Mouse (Mus musculus) cerebellum, adult (tissue): ENCODE results near the gene Olfr1417.
A peak's percentile ranks its signal among the peaks of the same experiment; 100 is the strongest.

Experiments used
- ATAC-seq: cut with Nextera tagmentation; 2 replicates; pipeline ENCODE4 v1.9.2; 2017; ENCODE audit warnings: mild to moderate bottlenecking, moderate library complexity, mixed read lengths; ENCODE audit not compliant: insufficient number of reproducible peaks, low FRiP score, low TSS enrichment

Gene Olfr1417

DNA sequence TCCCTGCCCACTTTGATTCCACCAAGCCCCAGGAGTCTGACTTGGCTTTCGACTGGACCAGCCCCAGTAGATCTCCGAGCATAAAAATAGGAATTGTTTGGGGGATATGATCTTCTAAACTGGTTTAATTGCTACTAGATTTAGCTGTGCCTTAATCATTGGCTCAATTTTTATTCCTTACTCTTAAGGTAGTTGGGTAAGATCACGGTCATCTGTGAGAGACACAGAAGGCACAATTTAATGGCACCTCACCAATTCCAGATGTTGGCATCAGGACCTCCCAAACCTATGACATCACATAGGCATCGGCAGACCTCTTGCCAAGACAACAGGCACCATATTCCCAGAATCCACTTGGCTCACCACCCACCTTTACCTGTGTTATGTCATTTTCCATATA lies at the start of gene Olfr1417:
Olfr1417 (minus strand) TSS at position 101 of the 400 bp plus-strand sequence.
- no peak for ATAC-seq

DNA sequence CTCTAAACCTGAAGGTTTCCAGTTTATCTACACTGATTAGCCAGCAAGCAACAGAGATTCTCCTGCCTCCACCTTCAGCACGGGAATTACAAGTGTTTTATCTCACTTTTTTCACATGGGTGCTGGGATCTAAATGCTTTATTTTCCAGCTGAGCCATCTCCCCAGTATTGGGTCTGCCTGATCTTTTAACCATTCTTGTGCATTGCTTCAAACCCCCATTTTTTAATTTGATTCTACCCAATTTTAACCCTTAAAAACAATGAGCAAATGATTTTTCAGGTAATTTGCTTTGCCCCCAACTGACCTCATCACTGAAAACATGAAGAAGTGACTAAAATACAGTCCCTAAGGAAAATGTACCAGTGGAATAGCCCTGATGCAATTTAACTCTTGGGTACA lies 47.2 kb upstream of the Olfr1417 start, which contains the start of gene Olfr1420:
Olfr1420 (plus strand) TSS at position 301 of the 400 bp plus-strand sequence.
- no peak for ATAC-seq

DNA sequence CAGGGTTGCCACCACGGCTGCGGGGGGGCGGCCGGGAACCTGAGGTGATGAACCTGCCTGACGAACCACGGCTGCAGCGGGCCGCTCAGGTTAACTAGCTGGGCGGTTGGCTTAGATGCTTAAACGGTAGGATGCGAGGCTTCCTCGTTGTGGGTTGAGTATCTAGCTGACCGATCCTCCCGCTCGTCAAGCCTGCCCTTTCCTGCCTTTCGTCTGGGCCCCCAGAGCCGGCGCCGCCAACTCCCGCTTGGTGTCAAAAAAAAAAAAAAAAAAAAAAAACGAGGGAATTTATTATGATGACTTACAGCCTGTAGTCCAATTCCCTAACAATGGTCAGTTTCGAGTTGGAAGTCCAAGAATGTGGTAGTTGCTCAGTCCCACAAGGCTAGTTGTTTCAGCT lies 39.4 kb upstream of the Olfr1417 start:
- peak; percentile 45; the same call in 1 of the 2 replicates for ATAC-seq

DNA sequence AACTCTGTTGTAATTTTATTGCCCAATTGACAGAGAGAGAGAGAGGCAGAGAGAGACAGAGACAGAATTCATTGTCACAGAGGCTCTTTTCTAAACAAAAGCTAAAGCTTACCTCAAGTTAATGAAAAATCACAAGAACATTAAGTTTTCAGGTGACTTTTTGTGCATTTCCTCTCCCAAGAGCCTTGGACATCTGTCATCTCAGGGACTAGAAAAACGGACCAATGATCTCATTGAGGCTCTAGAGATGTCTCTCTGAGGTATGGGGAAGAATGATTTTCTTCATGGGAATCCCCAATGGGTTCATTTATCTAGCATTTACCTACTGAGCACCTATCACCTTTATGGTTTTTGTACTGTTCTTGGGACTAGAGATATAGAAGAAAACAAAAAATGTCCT lies 36.0 kb upstream of the Olfr1417 start, which contains the start of gene Olfr1419:
Olfr1419 (minus strand) TSS at position 101 of the 400 bp plus-strand sequence.
- ATAC-seq: no peak

DNA sequence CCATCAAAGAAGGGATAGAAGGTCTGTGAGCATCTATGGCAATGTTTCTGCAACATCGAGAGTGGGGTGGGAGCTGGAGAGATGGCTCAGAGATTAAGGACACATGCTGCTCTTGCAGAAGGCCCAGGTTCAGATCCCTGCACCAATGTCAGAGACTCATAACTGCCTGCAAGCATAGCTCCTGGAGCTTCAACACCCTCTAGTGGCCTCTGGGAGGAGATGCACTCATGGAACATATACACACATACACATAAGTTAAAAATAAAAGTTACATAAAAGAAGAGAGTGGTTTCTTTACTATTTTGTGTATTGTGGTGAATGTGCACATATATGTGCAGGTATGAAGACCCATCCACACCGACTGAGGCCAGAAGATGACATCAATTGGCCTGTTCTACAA lies 28.8 kb upstream of the Olfr1417 start:
- no peak for ATAC-seq

DNA sequence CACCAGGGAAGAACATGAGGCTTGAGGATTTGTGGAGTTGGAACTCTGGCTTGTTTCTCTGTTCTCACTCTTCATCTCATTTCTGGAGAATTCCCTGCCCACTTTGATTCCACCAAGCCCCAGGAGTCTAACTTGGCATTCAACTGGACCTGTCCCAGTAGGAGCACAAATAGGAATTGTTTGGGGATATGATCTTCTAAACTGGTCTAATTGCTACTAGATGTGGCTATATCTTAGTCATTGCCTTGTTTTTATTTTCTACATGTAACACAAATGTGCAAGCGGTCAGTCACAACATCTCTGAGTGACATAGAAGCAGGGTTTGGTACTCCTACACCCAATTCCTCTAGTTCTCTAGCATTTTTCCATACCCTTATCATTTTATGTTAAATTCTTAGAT lies 21.9 kb upstream of the Olfr1417 start, which contains the start of gene Olfr1418:
Olfr1418 (minus strand) TSS at position 101 of the 400 bp plus-strand sequence.
- ATAC-seq: no peak

DNA sequence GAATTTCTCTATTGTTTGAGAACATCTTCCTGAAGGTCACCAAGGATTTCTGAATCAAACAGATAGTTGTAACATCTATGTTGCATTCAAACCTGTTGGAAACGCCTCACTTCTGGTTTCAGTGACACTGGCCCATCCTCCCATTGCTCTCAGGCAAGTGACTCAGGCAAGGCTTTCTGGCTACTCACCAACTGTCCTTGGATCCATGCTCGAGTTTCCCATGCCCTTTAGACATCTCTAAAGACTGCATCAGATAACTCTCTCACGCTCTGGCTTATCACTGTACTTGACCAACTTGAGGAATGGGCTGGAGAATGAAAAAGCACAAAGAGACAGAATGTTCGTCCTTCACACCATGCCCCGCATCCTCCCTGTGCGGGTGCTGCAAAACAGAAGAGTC lies 17.5 kb upstream of the Olfr1417 start:
- no peak for ATAC-seq

DNA sequence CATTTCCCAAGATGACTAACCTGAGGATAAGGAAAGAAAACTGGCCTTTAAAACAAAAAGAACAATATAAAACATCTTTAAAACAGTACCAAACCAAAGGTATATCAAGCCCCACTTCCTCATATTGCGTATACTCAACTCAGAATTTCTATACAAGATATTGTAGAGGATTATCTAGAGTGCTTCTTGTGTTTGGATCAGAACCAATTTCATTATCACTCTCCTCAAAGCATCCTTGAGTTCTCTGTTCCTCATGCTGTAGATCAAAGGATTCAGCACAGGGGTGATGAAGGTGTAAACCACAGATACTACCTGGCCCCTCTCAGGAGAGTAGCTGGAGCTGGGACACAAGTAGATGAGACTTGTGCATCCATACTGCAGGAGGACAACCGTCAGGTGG lies 15.8 kb upstream of the Olfr1417 start:
- ATAC-seq: no peak

DNA sequence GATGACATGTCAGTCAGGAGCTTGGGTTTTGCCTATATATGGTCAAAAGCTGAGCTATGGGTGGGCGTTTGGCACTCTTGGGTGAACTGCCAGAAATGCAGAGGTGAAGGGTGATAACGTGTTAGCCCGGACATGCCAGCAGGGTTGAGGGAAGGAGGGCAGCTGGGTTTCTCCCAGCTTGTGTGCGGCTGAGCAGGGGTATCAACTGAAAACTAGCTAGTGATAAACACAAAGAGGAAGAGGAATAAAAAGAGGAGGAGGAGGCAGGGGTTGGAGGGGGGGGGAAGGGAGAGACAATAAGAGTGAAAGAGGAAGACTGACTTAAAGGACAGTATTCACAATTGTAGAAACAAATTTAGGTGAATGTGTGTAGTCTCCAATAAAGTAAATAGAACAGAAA lies 13.6 kb upstream of the Olfr1417 start:
- no peak for ATAC-seq

DNA sequence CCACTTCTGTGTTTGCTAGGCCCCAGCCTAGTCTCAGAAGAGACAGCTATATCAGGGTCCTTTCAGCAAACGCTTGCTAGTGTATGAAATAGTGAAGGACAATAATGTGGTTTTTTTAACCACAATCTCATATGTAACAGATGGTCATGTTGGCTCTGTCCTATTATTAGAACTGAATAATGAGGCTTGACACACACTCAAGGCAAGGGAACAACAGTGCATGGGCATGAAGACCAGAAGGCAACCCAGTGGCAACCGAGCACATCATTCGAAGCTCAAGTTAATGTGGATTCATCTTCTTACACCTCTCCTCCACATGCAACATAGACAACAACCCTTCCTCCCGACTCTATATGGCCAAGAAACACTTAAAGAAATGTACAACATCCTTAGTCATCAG lies 7.3 kb upstream of the Olfr1417 start:
- no peak for ATAC-seq

DNA sequence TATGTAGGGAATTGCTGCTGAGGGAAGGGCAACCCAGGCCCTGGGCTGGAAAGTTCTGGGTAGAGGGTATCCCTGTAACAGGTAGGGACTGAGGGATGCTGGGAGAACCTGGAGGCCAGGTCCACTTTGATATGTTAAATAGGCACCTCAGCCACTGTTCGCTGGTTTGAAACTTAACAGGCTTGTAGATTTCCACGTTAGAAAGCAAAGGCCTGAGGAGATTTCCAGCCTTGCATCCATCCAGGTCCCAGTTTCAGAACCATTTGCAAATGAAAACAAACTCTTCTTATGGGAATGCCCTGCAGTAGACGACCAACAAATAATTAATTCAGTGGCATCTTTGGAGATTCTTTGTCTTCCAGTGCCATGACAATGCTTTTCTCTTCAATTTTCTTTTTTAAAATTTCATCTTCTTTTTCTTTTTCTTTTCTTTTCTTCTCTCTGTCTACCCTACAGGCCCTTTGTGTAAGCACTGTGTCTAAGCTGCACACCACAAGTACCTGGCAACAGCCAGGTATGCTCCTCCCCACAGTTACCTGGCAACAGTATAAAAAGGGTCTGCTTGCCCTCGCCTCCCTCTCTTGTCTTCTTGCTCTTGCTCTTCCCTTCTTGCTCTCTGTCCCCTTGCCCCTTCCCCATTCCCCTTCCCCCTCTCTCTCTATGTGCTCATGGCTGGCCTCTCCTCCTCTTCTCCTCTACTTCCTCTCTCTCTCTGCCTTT lies 15.5 kb downstream of the Olfr1417 start:
- no peak for ATAC-seq

DNA sequence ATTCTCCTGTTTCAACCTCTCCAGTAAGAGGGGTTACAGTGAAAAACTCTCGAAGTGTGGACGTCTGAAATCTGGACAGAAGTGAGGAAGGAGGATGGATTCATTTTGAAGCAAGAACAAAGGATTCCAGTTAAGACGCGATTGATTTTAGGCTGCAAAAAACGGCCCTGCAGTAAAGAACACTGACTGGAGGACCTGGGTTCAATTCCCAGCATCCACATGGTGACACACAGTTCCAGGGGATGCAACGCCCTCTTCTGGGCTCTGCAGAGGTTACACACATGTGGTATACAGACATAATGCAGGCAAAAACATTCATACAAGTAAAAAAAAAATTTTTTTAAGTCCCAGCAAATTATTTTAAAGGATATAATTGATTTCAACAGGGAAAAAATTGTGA lies 18.8 kb downstream of the Olfr1417 start:
- no peak for ATAC-seq

DNA sequence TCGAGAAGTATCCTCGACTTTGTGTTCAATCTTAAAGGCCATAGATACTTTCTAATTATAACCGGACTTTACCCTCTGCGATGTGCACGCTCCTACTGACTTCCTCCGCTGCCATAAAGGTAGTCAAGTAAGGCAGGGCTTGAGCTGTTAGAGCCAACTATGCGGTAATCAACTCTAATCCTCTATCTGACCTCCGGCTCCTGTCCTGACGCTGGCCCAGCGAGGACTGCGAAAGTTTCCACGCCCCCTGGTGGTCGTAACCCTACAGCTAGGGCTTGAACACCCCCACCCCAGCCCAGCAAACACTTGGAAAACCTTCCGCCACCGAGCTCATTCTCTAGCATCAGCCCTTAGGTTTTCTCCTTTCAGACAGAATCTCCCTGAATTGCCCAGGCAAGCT lies 19.2 kb downstream of the Olfr1417 start:
- ATAC-seq: no peak

DNA sequence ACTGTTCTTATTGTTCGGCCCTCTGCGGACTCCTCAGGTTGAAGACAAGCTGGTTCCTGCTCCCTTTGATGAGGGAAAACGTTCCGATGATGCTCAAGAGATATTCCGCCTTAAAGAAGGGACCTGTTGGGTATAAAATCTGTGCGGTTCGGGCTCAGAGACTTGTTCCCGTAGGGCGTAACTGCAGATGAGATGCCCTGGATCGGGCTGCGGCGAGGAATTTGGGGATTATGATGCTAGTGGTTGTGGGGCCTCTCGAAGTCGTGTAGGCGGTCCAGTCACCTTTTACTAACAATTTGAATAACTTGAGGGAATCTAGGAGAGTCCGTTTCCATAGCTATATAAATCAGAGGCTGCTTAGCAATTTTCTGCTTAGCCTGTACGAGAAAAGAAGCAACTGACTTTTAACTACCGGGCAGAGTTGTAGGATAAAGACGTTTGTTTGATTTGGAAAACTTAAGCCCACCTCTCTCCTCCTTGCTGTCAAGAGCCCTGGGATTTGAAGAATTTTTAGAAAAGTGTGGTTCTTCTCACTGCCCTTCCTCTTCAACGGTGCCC lies 19.8 kb downstream of the Olfr1417 start, which contains the start of gene Stx3:
Stx3 (minus strand) TSS at position 261 of the 558 bp plus-strand sequence.
- ATAC-seq: 0 out of 2 replicates have a peak, but pooled peaks have one; percentile 2

DNA sequence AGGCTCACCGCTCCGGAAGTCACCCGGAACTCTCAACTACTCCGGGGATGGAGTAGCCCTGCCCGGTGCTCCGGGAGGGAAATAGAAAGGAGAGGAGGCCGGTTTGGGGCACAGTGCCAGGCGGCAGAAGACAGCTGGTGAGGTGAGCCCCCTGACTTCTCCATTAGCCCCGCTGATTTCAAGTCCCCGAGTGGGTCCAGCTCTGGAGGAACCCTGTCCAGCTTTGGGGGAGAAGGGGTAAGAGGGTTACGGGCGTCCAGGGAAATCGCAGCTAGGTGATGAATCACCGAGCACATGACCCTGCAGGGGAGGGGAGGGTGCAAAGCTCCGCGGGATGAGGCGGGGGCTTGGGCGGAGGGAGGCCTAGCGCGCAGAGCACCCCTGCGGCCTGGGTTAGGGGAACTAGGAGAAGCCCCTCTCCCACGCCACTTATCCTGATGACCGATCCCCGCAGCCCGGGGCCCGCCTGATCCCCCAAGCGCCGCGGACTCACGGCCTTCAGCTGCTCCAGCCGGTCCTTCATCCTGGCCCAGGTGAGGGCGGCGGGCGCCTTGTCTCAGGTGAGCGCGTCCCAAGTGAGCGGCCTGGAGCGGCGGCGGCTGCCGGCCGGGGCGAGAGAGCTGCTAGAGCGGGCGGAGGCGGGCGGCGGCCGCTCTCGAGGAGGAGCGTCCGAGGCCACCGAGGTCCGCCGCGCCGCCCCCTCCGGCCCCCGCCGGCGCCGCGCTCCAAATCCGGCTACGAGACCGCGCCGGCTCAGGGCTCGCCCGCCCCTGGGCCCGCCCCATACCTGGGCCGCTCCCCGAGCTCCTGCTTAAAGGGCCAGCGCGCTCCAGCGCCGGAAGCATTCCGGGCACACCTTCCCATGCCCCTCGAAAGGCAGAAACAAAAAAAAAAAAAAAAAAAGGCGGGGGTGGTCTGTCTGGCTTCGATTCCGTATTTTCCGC lies 20.5 kb downstream of the Olfr1417 start:
- peak; percentile 87 for ATAC-seq

DNA sequence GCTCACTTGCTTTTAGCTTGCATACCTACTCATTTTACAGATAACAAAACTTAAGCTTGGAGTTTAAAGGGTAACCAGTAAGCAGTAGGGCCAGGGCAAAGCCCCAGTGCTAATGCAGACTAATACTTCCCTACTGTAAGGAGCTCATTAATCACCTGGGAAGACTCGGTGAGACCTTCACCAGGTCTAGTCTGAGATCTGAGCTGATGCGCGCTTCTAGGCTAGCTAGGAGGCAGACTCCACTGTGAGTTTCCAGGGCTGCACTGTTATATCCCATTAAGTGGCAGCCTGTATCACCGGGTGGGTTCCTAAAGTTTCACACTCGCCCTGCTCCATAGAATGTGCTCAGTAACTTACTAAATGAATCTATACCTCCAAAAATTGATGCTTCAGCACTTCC lies 21.4 kb downstream of the Olfr1417 start:
- ATAC-seq: no peak

DNA sequence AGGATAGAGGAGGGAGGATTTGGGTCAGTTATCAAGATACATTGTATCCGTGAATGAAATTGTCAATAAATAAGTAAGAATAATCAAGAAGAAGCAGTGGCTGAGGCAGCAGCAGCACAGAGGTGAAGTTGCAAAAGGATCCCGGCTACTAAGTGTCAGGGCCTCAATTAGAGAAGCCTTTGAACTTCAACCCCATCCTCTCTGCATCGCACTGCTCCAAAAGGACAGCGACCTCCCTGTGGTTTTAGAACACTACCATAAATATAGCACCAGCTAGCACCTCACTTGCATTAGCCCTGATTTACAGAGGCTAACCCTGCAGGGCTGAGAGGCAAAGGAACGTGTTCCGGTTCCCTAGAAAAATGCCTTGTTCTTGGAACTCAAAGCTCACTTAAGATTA lies 22.3 kb downstream of the Olfr1417 start:
- no peak for ATAC-seq

DNA sequence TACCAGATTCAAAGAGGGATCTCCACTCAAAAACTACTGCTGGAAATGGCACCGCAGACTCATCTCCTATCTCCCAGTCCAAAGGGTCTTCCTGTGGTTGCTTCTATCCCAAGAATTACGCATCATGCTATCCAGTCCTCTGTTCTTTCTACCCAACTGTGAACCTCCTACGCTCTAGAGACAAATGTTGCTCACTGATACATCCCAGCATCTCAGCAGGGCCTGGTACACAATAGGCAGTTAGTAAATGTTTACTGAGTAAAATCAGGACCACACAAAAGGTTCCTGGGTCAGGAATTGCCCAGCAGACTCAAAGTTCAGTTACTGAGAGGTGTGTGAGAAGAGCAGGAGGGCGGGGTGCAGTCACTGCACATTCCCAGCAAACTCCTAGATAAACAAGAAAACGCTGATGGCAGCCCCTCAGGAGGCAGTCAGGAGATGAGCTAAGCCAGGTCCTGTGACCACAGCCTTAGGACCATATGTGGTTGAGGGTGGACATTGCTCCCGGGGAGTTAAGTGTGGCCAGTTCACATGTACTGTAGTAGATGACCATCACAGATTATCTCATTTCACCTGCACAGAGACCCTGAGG lies 24.2 kb downstream of the Olfr1417 start:
- no peak for ATAC-seq

DNA sequence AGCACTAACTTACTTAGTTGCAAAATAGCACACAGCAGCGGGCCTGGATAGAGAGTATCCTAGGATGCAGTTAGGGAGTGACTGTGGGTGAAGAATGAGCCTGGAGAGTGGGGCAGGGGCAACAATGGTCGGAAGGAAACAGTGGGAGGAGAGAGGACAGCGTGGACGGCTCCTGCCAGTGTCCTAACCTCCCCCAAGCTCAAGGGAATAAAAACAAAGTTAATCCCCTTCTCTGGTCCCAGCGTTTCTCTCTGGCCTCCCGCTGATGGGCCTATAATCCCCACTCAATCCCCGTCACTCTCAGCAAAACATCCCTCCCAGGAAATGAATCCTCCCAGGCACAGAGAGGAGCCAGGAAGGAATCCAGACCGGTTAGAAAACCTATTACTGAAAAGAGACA lies 25.4 kb downstream of the Olfr1417 start:
- no peak for ATAC-seq

DNA sequence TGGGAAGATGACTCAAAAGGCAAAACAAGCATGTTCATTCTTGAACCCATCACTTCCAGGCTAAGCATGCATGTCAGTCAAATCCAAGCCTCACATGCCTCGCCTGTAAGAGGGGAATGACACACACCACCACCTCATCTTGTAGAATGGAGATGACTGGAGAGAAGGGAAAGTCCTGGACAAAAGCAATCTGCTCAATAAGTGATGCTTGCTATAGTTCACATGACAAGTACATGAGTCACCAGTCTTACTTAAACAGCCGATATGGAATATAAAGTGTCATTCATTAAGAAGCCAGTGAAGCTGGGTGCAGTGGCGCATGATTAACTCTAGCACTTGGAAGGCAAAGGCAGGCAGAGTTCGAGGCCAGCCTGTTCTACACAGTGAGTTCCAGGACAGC lies 25.9 kb downstream of the Olfr1417 start:
- ATAC-seq: no peak
